Mouse (Mus musculus) stomach, postnatal 0 days (tissue): ENCODE data around the gene Klf6. TPM values are rescaled to one million over a fixed set of nuclear protein-coding genes. Genes with fewer than 3 reads are reported as not detected.

Experiments
- ATAC-seq: fragments of 200-750 bp; cut with Nextera tagmentation; 2 replicates; pipeline ENCODE4 v1.8.0; 2017; ENCODE audit not compliant: low FRiP score, low TSS enrichment
- DNase-seq: peaks from one replicate; pipeline ENCODE4 v3.0.0-alpha.2; 2016; ENCODE audit warnings: low spot score
- H3K27ac ChIP-seq: fragments of 300-500 bp; sonication (generic); replicated peaks from 2 replicates; pipeline ENCODE4 v1.5.1; 2014; ENCODE audit warnings: mild to moderate bottlenecking, control low read depth
- H3K27me3 ChIP-seq: fragments of 300-500 bp; sonication (generic); 2 replicates; pipeline ENCODE4 v1.6.1; 2014; ENCODE audit warnings: low read length; ENCODE audit not compliant: control insufficient read depth, insufficient read depth
- H3K36me3 ChIP-seq: fragments of 300-500 bp; sonication (generic); 2 replicates; pipeline ENCODE4 v1.6.1; 2014; ENCODE audit warnings: low read length, mixed read lengths; ENCODE audit not compliant: control insufficient read depth, insufficient read depth
- H3K4me1 ChIP-seq: fragments of 300-500 bp; sonication (generic); replicated peaks from 2 replicates; pipeline ENCODE4 v1.6.1; 2014; ENCODE audit warnings: antibody characterized with exemption; ENCODE audit not compliant: control insufficient read depth, insufficient read depth
- H3K4me2 ChIP-seq: fragments of 300-500 bp; sonication (generic); replicated peaks from 2 replicates; pipeline ENCODE4 v1.6.1; 2014; ENCODE audit warnings: low read depth, mild to moderate bottlenecking, control low read depth, moderate library complexity
- H3K4me3 ChIP-seq: fragments of 300-500 bp; sonication (generic); 2 replicates; pipeline ENCODE4 v1.5.1; 2014; ENCODE audit warnings: low read depth, low read length, control low read depth
- H3K9ac ChIP-seq: fragments of 300-500 bp; sonication (generic); 2 replicates; pipeline ENCODE4 v1.6.1; 2014; ENCODE audit warnings: mild to moderate bottlenecking, low read length, control low read depth, mixed read lengths
- H3K9me3 ChIP-seq: fragments of 300-500 bp; sonication (generic); 2 replicates; pipeline ENCODE4 v1.6.1; 2016; ENCODE audit warnings: low read length; ENCODE audit not compliant: control insufficient read depth
- CTCF ChIP-seq: IDR thresholded peaks from 2 replicates; pipeline ENCODE4 v1.5.1; 2016; ENCODE audit warnings: antibody characterized with exemption, low read depth, mild to moderate bottlenecking, moderate library complexity
- EP300 ChIP-seq: optimal IDR thresholded peaks from 2 replicates; pipeline ENCODE3; 2016; ENCODE audit warnings: antibody characterized with exemption
- WGBS: fragments of 180-500 bp; shearing (Covaris S2); extraction: QIAGEN DNeasy Blood & Tissue Kit; methylation state at CpG from one replicate; pipeline ENCODE4 v1.1.7; 2014; 5-methylcytosine and 5-hydroxymethylcytosine counted together
- microRNA-seq: library from miRNA; unstranded; fragments of <30 nt; microRNA quantifications from one replicate; pipeline ENCODE4, GENCODE M21; 2016
- polyA plus RNA-seq: library from polyadenylated mRNA; unstranded; fragments of >200 nt; fragmentation: Nextera tagmentation; extraction: Ambion mirVana; gene quantifications from 2 replicates; pipeline ENCODE4 v1.2.1, GENCODE M21; 2015

Klf6 gene
- polyA plus RNA-seq, 1 experiment from 2014 or later, result 116 TPM

DNA sequence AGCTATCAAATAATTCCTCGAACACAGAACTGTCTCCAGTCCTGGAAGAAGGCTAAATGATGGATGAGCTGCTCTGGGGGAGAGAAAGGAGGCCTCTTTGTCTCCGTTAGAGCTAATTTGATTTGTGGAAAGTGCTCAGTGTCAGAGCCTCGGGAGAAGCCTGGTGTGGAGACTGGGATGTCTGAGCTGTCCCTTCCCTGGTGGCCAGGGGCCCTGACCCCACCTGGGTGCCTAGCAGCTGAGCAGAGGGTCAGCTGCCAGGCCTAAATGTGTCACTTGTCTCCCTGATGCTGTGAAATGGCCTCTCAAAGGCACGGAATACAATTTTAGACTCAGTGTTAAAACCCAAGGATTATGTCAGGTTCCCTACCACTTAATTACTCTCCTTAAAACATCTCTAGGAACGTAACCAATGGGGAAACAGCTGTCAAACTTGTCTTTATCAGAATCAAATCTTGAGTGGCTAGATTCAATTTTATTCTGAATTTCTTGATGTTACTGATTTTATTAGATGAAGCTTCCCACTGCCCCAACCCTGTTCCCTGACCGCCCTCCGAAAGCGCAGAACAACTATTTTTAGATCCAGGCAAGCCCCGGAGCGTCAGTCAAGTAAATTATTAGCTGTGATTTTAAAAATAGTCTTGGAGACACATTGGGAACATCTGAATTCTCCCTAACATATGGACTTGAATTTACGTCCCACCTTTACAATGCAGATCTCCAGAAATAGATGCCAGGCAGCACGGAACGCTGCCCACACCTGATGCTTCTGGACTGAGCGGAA is 36.1 kb downstream of the Klf6 start:
- Histone ChIP-seq H3K27ac (no peak overlapping the region), H3K9me3 (no peaks in the 10 kb centered on the region), H3K4me2 (no peak overlapping the region), H3K4me3 (no peak overlapping the region), H3K4me1 (no peaks in the 10 kb centered on the region), H3K9ac (no peak overlapping the region), H3K36me3 (no peaks in the 10 kb centered on the region), H3K27me3 (no peaks in the 10 kb centered on the region)
- 60% methylated on average over 14 of the region's 14 CpGs for WGBS
- no peak for ATAC-seq
- TF ChIP-seq EP300 (no peak), CTCF (no peak)
- DNase-seq, result no peak

- Histone ChIP-seq H3K27ac (no peak overlapping the region), H3K4me2 (no peak overlapping the region), H3K9ac (no peak overlapping the region), H3K4me3 (no peak overlapping the region), H3K9me3 (no peaks in the 10 kb centered on the region), H3K4me1 (no peaks in the 10 kb centered on the region), H3K27me3 (no peaks in the 10 kb centered on the region), H3K36me3 (no peaks in the 10 kb centered on the region)
- 68% methylated on average over 1 of the region's 1 CpGs for WGBS
- DNase-seq, result no peak
- no peak for TF ChIP-seq EP300
- no peak for TF ChIP-seq CTCF
- no peak for ATAC-seq
Measured at GRCm38 (mm10) chr13:5899021-5899420, 37.7 kb downstream of the Klf6 start.

DNA sequence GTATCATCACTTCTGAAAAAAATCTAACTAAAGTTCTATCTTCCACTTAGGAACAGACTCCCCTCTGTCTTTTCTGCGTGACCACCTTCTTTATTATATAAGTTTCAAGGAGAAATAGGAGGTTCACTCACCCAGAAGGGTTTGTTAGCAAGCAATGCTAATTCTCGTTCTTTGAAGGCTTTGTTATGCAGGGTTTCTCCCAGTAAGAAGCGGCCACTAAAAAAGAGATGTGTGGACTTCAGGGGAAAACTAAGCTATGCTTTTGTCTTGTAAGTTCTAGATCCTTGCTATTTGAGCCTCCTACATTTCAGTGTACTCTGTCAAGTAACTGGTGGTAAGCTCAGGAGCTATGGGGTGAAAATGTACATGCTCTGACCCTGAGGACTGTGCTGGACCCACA is 38.4 kb downstream of the Klf6 start:
- H3K4me3 ChIP-seq, result no peak overlapping the region
- no peaks in the 10 kb centered on the region for H3K9me3 ChIP-seq
- H3K9ac ChIP-seq, result no peak overlapping the region
- no peaks in the 10 kb centered on the region for H3K27me3 ChIP-seq
- no peak overlapping the region for H3K4me2 ChIP-seq
- no peak for TF ChIP-seq CTCF
- TF ChIP-seq EP300, result no peak
- no peaks in the 10 kb centered on the region for H3K36me3 ChIP-seq
- H3K27ac ChIP-seq, result no peak overlapping the region
- ATAC-seq, result no peak
- 72% methylated on average over 3 of the region's 3 CpGs for WGBS
- DNase-seq, result no peak
- no peaks in the 10 kb centered on the region for H3K4me1 ChIP-seq

DNA sequence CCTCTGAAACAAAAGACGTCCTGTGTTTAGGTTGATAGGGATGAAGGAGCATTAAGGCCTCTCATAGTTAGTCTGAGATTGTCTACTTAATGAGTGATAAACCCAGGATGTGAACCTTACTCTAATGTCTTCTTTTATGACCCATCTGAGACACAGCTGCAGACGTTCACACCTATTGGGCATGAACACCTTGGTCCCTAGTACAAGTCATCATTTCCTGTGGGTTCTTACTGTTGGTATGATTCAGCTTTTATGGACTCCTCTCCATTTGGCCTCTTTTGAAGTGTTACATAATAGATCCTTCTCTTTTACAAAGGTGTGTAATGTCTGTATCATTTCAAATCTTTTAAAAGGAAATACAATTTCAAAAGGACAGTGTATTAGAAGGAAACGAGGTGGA is 51.9 kb downstream of the Klf6 start:
- no peaks in the 10 kb centered on the region for H3K9me3 ChIP-seq
- no peaks in the 10 kb centered on the region for H3K4me1 ChIP-seq
- WGBS, result 45% methylated on average over 3 of the region's 3 CpGs
- DNase-seq (no peak), ATAC-seq (peak; percentile 24; the same call in 1 of the 2 replicates)
- no peak for TF ChIP-seq EP300
- no peak for TF ChIP-seq CTCF
- H3K4me2 ChIP-seq, result no peak overlapping the region
- no peak overlapping the region for H3K4me3 ChIP-seq
- no peak overlapping the region for H3K27ac ChIP-seq
- H3K27me3 ChIP-seq, result no peaks in the 10 kb centered on the region
- no peaks in the 10 kb centered on the region for H3K36me3 ChIP-seq
- H3K9ac ChIP-seq, result no peak overlapping the region

DNA sequence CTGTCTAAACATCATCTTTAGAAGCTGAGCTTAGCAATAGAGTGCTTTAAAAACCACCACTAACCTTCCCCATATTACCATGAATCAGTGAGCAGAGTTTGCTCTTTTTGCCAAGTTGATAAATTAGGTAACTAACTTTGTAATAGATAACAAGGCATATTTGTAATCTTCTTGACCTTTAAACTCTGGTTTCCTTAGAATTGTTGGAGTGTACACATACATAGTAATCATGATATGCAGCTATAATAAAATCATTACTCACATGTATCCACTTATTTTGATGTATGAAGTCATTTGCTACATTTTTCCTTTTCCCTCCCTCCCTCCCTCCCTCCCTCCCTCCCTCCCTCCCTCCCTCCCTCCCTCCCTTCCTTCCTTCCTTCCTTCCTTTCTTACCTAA is 56.1 kb downstream of the Klf6 start:
- ATAC-seq, result 0 out of 2 replicates have a peak, but pooled peaks have one; percentile 49
- H3K9me3 ChIP-seq, result no peaks in the 10 kb centered on the region
- H3K4me1 ChIP-seq, result no peaks in the 10 kb centered on the region
- TF ChIP-seq CTCF, result no peak
- H3K9ac ChIP-seq, result no peak overlapping the region
- H3K4me2 ChIP-seq, result no peak overlapping the region
- no peak overlapping the region for H3K27ac ChIP-seq
- H3K4me3 ChIP-seq, result no peak overlapping the region
- no peak for DNase-seq
- H3K36me3 ChIP-seq, result no peaks in the 10 kb centered on the region
- H3K27me3 ChIP-seq, result no peaks in the 10 kb centered on the region

- no peak for DNase-seq
- no peak overlapping the region for H3K9ac ChIP-seq
- no peaks in the 10 kb centered on the region for H3K4me1 ChIP-seq
- no peaks in the 10 kb centered on the region for H3K36me3 ChIP-seq
- H3K4me2 ChIP-seq, result no peak overlapping the region
- WGBS, result 65% methylated on average over 4 of the region's 4 CpGs
- no peak overlapping the region for H3K27ac ChIP-seq
- no peak for ATAC-seq
- H3K27me3 ChIP-seq, result no peaks in the 10 kb centered on the region
- H3K4me3 ChIP-seq, result no peak overlapping the region
- TF ChIP-seq CTCF (no peak), EP300 (no peak)
- no peaks in the 10 kb centered on the region for H3K9me3 ChIP-seq
Measured at GRCm38 (mm10) chr13:5919966-5920365, 58.7 kb downstream of the Klf6 start.

Small RNA genes lying within 50 kb of the gene (microRNA-seq; reads per million reads assigned to microRNA genes)
- not detected for gene Gm26043
